Comparison of ENCODE assay signal across 7 mouse cellular contexts in the genomic region with DNA sequence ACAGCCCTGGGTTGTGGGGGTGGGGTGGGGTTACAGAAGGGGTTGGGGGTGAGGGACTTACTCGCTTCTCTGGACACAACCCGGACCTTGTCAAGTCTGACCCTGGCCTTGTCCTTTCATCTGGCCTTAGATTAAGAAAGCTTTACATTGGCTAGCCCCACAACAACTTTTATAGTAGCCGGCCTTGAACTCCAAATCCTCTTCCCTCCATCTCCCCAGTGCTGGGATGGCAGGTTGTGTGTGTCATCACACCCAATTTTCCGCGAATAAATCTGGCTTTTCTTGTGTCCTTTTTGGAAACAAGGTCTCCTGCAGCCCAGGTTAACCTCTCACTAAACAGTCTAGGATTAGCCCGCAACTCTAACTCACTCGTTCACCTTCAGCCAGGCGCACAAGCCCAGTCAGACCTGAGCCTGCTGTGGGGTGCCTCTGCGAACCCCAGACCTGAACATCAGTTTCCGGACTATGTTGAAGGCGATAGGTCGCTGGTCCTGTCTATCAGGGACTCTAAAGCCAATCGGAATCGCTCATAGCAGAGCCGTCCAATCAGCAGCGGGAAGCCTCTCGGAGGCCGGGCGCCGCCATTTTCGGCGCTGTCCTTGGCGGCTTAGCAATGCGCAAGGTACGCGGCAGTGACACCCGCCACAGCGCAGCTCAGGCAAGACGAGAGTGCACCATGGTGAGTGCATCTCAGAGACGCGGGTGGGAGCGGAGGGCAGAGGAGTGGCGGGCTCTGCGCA. TPM values are rescaled to one million over a fixed set of nuclear protein-coding genes. Genes with fewer than 3 reads are reported as not detected.
DNase-seq lines count a peak whose midpoint lies in the region; ATAC-seq lines count a peak whose summit lies in the region.

Zfp961 (plus strand) TSS at position 557 of the 740 bp plus-strand sequence.

- peak within 1 kb of the TSS; percentile 62 for H3K4me2 ChIP-seq in embryonic facial prominence, embryonic 12.5 days (replicated peaks)
- peak within 1 kb of the TSS; percentile 44 for H3K4me2 ChIP-seq in limb, embryonic 11.5 days (ENCODE audit: low read depth, severe bottlenecking)
- H3K4me2 ChIP-seq in midbrain, embryonic 14.5 days (ENCODE audit: low read length), result peak within 1 kb of the TSS; percentile 70

- H3K9me3 ChIP-seq in embryonic facial prominence, embryonic 12.5 days, result no peaks in the 10 kb centered on the region
- no peaks in the 10 kb centered on the region; the same call in 1 of the 2 replicates for H3K9me3 ChIP-seq in limb, embryonic 11.5 days (ENCODE audit: control insufficient read depth, low read length)
- peaks cover 15% of the 10 kb centered on the region for H3K9me3 ChIP-seq in midbrain, embryonic 14.5 days (ENCODE audit: control insufficient read depth, low read length)

- DNase-seq in adrenal gland, postnatal 25 days, result peak; percentile 98
- peak; percentile 100 for DNase-seq in heart, adult 11 months
- DNase-seq in kidney, adult 18-20 months, result peak; percentile 99
- peak; percentile 99 for DNase-seq in limb, embryonic 11.5 days (ENCODE audit: low spot score)
- DNase-seq in midbrain, embryonic 14.5 days, result peak; percentile 99
- peak; percentile 94 to 97 for DNase-seq in spleen, adult 18-20 months

- peaks cover 16% of the 10 kb centered on the region for H3K36me3 ChIP-seq in embryonic facial prominence, embryonic 12.5 days
- H3K36me3 ChIP-seq in limb, embryonic 11.5 days (ENCODE audit: control insufficient read depth, insufficient read depth, low read length), result no peaks in the 10 kb centered on the region; the same call in 1 of the 2 replicates
- H3K36me3 ChIP-seq in midbrain, embryonic 14.5 days (ENCODE audit: control insufficient read depth, insufficient read depth, low read length), result no peaks in the 10 kb centered on the region

- H3K4me1 ChIP-seq in embryonic facial prominence, embryonic 12.5 days, result peaks cover 10% of the 10 kb centered on the region; the same call in 1 of the 2 replicates
- H3K4me1 ChIP-seq in limb, embryonic 11.5 days (ENCODE audit: control insufficient read depth, insufficient read depth, low read length), result no peaks in the 10 kb centered on the region
- peaks cover 19% of the 10 kb centered on the region for H3K4me1 ChIP-seq in midbrain, embryonic 14.5 days (ENCODE audit: control insufficient read depth, insufficient read depth, low read length)

- H3K27me3 ChIP-seq in embryonic facial prominence, embryonic 12.5 days, result no peaks in the 10 kb centered on the region
- H3K27me3 ChIP-seq in limb, embryonic 11.5 days (ENCODE audit: control insufficient read depth, insufficient read depth, low read length), result no peaks in the 10 kb centered on the region
- no peaks in the 10 kb centered on the region for H3K27me3 ChIP-seq in midbrain, embryonic 14.5 days (ENCODE audit: control insufficient read depth, insufficient read depth, low read length)

- H3K27ac ChIP-seq in embryonic facial prominence, embryonic 12.5 days, result peak within 1 kb of the TSS; percentile 75
- 0 out of 2 replicates have a peak within 1 kb of the TSS, but pooled peaks have one; percentile 22 for H3K27ac ChIP-seq in limb, embryonic 11.5 days (replicated peaks; ENCODE audit: low read depth, low read length)
- H3K27ac ChIP-seq in midbrain, embryonic 14.5 days (replicated peaks; ENCODE audit: low read depth, low read length), result peak within 1 kb of the TSS; percentile 86

- peak within 1 kb of the TSS; percentile 61 for H3K9ac ChIP-seq in embryonic facial prominence, embryonic 12.5 days
- peak within 1 kb of the TSS; percentile 84 for H3K9ac ChIP-seq in limb, embryonic 11.5 days (ENCODE audit: low read length)
- H3K9ac ChIP-seq in midbrain, embryonic 14.5 days (replicated peaks; ENCODE audit: low read length), result peak within 1 kb of the TSS; percentile 70

- WGBS in embryonic facial prominence, embryonic 12.5 days, result 4% methylated on average over 34 of the region's 34 CpGs
- 4% methylated on average over 34 of the region's 34 CpGs for WGBS in limb, embryonic 11.5 days
- 3% methylated on average over 34 of the region's 34 CpGs for WGBS in midbrain, embryonic 14.5 days

- H3K4me3 ChIP-seq in embryonic facial prominence, embryonic 12.5 days, result peak within 1 kb of the TSS; percentile 59
- peak within 1 kb of the TSS; percentile 77 for H3K4me3 ChIP-seq in limb, embryonic 11.5 days (ENCODE audit: low read depth, low read length)
- peak within 1 kb of the TSS; percentile 74 for H3K4me3 ChIP-seq in midbrain, embryonic 14.5 days (replicated peaks; ENCODE audit: low read depth, low read length)

- ATAC-seq in embryonic facial prominence, embryonic 12.5 days (ENCODE audit: insufficient number of reproducible peaks, insufficient read depth, low FRiP score, low TSS enrichment), result peak; percentile 99
- peak; percentile 100 for ATAC-seq in limb, embryonic 11.5 days (ENCODE audit: insufficient number of reproducible peaks, low FRiP score, low TSS enrichment, low read depth)
- ATAC-seq in midbrain, embryonic 14.5 days (ENCODE audit: low FRiP score, low TSS enrichment), result peak; percentile 100

RNA-seq across cellular contexts. Expression of gene Zfp961, which starts in this region (rescaled TPM):
- total RNA-seq in adrenal gland, postnatal 25 days (2021), result 30.8 and 37.1 TPM in 2 replicates
- polyA plus RNA-seq in embryonic facial prominence, embryonic 12.5 days (2016; fragmentation: Nextera tagmentation; extraction: Ambion mirVana), result 20.7 and 24.4 TPM in 2 replicates
- polyA plus RNA-seq in limb, embryonic 11.5 days (2014; fragmentation: Nextera tagmentation; extraction: Ambion mirVana), result 30.9 and 31.2 TPM in 2 replicates
- 16.8 and 23.3 TPM in 2 replicates for polyA plus RNA-seq in midbrain, embryonic 14.5 days (2014; fragmentation: Nextera tagmentation; extraction: Ambion mirVana)

Comparison
In these comparisons a context has a peak if more than half of its experiments do, and no peak if none do; other contexts are left out.
1. Peak in every context shown above with its lines: DNase-seq, ATAC-seq, H3K4me3 ChIP-seq and H3K27ac ChIP-seq.
2. H3K27ac ChIP-seq: peak in every context shown above with its lines; median percentile 86 in midbrain, embryonic 14.5 days; 75 in embryonic facial prominence, embryonic 12.5 days; 22 in limb, embryonic 11.5 days.